Mouse (Mus musculus) c-Kit-positive CD71-positive TER-119-positive erythroid progenitor cells, embryonic 14.5 days (primary cell): ENCODE measurements at regions not wholly inside any gene's neighbourhood (a gene's known extent, or its start where the extent isn't known, plus 50 kb on each side); places are given as distances from the start of the nearest gene placed in this dataset.

ENCODE experiments used
- DNase-seq: peaks from one replicate; pipeline ENCODE4 v3.0.0-alpha.2; 2013; ENCODE audit warnings: low spot score

DNA sequence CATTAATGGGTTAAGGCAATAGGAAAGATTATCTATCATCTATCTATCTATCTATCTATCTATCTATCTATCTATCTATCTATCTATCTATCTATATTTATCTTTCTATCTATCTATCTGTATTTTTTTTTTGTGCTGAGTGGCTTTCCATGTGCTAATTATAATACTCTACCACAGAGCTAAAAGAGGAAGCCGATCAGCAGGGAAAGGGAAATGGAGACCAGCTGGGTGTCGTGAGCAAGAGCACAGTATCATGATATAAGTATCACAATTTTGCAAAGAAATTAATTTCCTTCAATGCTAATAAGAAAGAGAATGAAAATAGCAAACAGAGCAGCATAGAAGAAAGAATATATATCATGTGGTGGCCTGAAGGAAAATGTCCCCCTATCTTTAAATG is 69.6 kb downstream of the Cldn1 start:
- no peak for DNase-seq

DNA sequence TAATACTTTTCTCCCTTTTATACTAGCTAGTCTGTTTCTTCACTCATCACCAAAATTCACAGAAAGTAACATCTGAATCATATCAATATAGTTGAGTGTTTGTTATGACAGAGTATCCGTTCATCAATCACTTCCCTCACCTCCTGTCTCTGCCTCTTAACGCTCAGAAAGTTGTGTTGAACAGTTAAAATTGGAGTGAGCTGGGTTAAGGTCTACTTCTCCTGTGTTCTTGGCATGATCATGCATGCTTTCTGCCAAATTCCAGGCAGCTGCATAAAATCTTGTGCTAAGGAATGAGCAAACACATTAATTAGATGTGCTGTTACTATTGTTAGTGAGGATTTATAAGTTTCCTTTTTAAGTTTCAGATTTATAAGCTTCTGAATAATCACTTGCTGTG is 79.9 kb downstream of the Cldn1 start:
- no peak for DNase-seq

DNA sequence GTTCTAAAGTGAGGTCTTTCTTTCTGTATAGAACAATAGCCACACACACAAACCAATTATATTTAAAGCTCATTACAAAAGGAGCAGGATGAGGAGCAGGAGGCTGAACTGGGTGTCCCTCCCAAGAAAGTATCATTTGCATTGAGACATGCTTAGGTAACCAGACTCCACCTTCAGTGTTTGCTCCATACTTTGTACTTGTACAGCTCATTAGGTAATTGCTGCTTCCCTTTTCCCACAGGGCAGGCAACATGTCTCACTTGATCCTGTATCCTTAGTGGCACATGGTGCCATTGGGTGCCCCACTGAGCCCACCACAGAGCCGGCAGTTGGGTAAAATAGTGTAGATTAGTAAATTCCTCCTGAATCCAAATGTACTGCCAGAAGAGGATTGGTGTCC is 86.0 kb downstream of the Cldn1 start:
- DNase-seq, result no peak

DNA sequence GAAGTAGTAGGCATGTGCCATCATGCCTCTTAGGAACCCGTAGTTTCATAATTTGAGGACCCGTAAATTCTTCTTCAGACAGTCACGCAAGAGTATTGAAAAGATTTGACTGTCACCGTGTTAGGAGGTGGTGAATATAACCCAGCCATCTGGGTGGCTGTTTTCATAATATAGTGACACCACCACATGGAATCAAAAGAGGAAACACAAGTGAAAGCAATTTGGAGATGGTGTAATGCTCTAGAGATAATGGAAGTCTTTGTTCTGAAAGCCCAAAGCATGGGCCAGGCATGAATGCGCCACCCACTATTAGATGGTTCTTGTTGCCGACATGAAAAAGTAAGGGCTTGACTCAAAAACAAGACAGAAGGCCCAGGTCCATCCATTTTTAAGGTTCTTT is 86.9 kb downstream of the Cldn1 start:
- no peak for DNase-seq

DNA sequence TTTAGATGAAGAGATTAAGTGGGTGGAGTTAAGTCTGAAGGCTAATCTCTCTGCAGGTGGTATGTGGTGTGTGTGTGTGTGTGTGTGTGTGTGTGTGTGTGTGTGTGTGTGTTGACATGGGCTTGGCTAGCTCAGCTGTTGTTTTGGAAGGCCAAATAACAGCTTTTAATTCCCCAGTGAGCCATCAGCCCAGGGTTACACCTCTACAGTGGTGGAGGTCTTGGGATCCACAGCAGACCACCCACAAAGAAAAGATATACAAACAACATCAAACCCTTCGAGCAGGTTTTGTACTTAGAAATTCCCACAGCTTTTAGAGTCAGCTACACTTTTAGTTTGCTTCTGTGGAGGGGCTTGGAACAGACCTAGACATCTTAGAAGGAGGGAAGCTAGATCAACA is 89.2 kb downstream of the Cldn1 start:
- DNase-seq, result no peak

DNA sequence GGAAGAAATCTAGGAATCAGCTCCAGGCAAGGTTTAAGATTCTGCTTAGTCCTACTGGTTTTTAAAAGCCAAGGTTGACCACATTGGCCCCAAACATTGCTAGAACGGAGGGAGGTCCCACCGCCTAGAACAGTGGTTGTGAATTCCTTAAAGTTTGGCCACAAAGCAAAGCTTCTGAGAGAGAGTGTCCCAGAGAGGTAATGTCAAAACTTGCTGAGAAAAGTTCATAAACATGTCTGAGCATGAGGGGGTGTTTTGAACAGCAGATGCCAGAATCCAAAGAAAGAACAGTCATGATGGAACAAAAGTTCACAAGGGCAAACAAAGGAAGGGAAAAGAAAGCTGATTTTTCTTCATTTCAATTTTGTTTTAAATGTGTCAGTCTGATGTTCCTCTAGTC is 90.1 kb downstream of the Cldn1 start:
- no peak for DNase-seq

DNA sequence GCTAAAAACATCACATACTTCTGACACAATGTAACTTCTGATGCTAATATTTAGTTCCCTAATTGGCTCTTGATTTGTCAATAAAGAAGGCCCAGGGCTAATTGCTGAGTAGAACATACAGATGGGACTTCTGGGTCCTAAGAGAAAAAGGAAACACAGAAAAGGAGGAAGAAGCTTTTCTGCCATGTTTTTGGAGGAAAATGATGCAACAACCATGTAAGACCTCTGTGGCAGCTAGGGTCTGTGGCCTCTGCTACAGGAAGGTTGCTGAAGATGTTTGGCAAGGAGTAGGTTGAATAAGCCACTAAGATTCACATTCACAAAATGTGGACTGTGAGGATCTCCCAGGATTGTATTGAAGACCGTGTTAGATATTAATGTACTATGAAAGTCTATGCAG is 94.9 kb downstream of the Cldn1 start:
- DNase-seq, result no peak

DNA sequence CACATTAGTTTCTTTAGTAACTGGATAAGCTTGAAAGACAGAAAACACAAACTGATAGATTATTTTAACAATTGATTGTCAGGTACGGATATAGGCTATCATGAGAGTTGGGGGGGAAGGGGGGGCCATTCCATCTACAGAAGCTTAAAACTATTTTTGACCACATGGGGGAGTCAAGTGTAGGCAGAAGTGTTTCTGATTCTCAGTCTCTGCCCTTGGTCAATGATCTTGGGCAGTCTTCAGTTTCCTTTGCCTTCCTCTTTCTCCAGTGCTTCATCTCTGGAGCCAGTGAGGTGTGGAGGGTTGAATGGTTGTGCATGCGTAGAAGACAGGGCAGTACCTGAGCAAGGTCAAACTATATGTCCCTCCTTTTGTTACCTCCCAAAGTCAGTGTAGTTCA is 118.8 kb downstream of the Cldn1 start:
- no peak for DNase-seq

DNA sequence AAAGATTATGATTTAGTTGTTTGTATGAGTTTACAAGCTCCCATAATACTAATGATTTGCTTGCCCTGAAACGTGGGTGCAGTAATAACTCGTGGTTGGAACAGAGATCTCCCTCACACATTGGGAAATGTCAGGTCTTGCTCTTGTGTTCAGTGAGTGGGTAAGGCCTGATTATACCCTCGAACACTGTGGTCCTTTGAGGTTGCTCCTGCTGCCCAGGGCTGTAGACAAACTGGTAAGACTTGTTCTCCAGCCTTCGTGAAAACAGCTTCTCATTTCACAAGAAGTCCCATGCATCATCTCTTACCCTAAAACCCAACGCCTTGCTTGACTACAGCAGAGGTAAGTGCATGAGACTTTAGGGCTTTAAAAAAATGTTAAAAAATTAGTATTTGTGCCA is 119.9 kb downstream of the Cldn1 start:
- DNase-seq, result no peak

DNA sequence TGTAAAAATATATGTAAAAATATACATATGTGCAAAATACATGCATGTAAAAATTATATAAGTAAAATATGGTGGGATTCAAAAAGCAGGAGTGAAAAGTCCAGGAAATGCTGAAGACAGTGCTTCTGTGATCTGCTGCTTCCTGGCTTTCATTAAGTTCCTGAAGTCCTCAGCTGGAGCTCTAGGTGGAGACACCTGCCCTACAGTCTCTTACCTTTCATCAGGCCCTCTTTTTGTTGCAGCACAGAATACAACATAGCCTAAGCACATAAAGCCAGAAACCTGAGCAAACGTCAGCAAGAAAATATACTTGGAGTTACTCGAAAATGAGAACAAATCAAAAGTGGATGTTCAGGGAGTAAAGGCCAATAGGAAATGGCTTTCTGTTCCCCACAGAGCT is 120.6 kb downstream of the Cldn1 start:
- DNase-seq, result no peak

DNA sequence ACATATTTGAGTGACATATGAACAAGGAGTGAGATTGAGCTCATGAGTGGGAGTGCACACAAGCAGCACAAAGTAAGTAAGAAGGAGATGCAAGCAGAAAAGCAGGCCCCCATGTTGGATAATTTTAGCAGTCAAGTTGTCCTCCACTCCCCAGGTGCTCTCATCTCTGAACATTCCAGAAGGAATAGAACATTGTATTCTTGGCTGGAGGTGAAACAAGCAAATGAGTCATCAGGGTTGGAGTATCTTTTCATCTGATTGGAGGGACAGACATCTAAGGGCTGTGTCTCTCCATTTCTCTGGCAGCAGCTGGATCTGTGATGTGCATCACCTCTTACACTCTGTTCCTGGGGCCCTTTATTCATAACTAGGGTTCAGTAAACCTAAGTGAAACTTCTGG is 122.7 kb downstream of the Cldn1 start:
- no peak for DNase-seq

DNA sequence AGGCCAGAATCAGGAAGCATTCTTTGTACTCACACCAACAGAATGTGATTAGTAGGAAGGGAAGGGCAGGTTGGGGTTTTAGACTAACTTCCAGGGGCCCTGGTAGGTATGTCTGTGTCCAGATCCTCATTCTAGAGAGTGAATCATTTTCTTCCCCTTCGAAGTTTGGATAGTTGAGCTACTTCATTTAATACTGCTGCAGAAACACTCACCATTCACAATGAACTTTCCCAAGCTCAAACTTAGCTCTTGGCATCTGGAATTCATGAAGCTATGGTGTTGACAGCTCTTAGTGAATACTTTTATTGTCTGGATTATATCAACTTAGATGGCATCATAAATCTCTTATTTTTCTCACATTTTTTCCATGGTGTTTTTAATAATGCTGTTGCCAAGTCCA is 123.7 kb downstream of the Cldn1 start:
- DNase-seq, result no peak

DNA sequence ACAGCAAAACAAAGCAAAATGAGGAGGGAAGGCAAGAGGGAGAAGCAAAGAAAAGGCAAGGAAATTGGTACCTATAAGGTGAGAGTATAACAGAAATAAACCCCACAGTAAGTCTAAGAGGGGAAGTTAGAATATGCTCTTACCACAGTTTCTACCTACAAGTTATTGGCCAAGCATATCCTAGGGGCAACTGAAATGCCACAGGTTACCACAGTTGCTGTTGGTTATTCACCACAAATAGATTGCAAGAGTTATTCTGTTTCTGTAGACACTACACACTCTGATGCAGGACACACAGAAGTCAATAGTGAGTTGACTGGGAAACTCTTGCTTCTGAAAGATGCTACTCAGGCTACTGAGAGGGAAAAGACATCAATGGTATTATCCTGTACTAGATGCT is 129.7 kb upstream of the P3h2 start:
- DNase-seq, result no peak

DNA sequence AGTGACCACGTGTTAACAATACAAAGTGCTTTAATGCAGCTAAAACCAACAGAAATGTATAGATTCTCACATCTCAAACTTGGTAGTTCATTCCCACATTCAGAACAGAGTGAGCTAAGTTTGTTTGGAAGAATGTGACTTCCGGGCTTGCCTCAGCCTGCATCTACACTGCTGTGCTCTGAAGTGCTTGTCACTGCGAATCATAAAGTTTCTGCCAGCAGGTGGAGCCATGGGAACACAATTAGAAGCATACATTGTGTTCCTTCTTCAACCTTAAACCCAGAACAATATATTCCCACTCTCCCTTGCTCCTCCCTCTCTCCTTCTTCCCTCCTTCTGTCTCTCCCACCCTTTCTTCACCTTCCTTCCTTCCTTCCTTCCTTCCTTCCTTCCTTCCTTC is 128.5 kb upstream of the P3h2 start:
- DNase-seq, result peak; percentile 15

DNA sequence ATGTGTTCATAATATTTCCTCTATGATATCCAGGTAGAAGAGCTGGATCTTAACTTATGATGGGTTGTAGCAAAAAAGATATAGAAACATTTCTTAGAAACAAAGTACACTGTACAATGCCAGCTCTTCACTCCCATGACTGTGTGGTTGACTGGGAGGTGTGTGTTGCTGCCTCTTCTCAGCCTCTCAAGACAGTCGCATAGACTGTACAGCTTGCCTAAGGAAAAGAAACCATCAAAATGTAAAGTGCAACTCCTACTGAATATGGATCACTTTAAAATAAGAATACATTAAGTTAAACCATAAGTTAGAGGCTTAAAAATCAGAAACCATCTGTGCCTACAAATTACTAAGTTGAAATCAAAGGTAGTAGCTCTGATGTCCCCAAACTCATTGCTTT is 125.5 kb upstream of the P3h2 start:
- DNase-seq, result no peak

DNA sequence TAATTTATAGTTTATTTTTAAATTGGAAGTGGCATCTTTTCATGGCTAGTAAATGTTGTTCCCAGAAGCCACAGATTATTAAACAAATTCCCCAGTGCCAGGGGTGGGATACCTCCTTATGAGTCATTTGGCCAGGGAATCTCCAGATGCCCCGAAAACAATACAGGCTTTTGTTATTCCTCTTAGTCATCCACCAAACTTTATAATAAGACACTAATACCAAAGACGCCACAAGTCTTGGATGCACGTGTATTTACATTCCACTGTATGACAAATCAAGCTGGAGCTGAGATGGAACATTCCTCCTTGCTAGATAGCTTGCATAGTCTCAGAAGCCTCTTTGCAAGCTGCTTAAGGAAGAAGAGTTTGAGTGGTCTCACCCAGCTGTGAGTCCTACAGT is 105.8 kb upstream of the P3h2 start:
- no peak for DNase-seq

DNA sequence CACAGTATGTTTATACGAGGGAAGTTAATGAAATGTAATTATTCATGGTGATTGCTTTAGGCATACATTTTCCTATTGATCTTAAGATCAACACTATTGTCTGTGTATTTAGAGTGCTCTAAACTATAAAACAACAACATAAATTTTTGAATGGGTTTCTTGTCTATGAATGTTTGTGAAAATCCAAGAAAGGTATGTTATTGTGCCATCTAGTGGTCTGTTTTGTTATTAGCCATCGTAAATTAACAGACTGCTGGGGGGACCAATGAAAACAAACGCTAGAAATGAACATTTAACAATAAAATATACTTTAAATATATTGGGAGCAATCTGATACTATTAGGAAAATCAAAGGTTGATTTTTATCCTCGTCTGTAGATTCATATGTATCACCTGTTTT is 93.5 kb upstream of the P3h2 start:
- DNase-seq, result peak; percentile 4

DNA sequence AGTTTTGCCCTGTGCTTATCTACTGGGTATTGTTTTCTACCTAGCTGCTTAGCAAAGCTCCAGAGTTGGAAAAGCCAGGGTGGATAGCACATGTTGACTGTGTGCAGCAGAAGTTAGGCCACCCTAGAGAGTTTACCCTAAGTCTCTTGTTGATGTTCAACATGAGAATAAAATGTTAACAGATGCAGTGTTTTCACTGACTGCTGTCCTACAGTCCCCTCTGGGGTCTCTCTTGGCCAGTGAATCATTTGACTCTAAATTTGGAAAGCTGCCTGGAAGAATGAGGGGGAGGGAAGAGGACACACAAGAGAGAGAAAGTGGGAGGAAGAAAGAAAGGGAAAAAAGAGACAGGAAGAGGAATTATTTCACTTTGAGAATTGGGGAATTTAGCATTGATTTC is 90.8 kb upstream of the P3h2 start:
- DNase-seq, result no peak

DNA sequence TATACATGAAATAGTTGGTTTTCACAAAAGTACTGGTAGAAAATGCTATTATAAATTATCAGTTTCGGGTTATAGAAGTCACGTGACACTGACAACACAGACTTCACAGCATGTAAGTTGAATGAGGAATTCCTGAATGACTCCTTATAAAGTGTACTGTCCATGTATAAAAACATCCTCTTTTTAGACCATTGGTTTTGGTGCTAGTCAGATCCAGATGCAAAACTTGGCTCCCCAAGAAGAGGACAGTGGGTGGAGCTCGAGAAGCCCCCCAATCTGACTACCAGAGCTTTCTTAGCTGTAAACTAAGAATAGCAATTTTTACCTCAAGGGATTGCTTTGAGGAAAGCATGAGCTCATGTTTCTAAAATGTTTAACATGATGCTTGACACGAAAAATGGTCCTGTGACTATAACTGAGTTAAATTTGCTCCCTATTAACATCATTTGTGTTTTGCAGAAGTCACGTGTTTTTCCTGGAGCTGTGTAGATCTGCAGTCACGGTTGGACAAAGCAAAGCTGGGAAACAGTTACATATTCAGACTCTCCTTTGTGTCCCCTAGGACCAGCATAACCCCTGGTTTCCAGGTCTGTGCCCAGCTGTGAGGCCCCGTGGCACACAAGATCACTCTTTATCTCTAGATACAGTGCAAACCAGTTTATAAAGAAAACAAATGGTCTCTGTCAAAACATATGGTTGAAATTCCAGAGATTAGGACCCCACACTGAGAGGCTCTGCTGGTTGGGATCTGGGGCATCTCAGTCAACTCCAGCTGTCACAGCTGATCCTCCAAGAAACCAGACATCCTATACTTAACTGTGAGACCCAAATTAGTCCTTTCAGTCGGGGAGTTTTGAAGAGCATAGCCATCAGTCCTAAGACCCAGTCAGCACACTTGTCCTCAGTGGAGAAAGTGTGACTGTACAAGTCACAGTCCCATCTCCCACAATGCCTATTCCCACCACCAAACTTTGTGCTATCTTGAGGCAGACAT is 80.0 kb upstream of the P3h2 start:
- DNase-seq, result no peak

DNA sequence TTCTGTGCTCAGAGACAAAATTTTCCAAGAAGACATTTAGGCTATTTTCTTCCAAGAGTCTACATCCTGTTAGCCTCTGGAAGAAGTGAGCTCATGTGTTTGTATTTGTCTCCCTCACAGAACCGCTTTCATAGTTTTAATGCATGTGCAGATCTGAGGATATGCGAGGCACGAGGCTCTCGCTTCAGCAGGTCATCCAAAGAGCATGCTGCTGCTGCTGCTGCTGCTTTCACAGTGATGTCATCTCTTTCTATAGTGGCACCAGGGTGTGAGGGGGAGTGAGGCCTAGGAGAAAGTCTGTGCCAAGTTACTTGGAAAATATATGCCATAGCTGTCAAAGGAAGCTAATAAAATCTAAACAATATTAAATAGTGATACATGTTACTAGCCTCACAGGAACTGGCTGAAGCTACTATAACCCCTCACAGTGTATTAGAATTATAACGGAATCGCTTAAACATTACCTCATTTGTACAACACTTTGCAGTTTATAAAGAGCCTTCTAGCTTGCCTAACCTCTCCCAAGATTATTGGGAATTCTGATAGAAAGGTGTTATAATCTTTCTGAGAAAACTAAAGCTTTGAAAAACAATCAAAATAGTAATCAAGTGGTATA is 79.2 kb upstream of the P3h2 start:
- no peak for DNase-seq

DNA sequence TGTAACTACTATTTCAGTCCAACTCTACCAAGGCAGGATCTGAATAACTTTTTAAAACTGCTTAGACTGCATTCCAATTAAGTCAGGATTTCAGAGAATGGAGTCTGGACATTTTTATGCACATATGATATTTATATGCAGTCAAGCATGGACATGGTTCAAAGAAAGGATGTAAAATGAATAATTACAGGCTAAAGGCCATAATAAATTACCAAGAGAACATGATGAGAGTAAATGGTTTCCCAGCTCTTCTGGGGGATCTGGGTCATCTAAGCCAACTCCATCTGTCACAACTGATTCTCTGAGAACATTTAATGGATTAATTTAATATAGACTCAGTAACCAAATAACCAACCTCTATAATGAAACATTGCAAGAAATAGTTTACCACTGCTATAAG is 77.9 kb upstream of the P3h2 start:
- DNase-seq, result no peak

DNA sequence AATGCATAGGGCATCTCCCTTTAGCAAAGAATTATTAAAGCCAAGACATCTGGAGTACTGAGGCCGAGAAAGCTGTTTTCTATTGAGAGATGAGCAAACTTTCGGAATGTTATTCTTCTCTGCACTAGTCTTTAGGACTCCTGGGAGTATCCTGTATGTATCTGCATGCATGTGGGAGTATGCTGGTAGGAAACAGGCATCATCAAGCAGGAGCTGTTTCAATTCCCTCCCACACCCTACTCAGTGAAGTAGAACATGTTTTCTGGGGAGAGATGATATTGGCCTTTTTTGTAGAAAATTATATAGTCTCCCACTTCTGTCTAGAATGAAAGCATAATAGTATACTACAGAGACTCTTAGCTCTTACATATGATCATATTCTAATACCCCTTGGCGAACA is 76.1 kb upstream of the P3h2 start:
- DNase-seq, result no peak

DNA sequence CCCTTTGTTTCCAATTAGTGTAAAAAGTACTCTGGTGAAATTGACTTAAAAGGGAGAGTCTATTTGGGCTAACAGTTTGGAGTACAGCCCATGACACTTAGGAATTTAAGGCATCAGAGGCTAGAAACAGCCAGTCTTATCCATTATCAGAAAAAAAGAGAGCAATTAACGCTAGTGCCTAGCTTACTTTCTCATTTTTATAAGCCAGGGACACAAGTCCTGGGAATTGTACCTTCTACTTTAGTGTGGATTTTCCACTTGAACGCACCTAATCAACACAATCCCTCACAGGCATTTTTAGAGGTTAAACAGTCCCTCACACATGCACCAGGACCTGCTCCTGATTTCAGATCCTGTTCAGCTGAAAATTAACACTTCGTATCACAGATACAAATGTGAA is 65.9 kb upstream of the P3h2 start:
- no peak for DNase-seq

DNA sequence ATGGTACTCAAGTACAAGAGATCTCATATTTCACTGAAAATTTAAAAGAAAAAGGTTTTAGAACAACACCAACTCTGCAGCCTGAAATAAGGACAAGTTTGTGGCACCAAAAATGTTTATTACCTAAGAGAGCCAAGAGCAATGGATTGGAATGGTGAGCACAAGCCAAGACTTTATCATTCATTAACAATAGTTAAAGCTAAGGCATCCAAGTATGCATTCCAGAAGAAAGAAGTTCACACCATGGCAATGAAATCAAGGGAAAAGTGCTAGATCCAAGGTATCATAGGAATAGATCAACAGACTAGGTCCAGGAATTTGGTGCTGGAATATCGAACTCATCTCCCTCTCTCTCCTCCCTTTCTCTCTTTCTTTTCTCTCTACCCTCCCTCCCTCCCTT is 63.8 kb upstream of the P3h2 start:
- DNase-seq, result no peak
